Mouse (Mus musculus) embryonic fibroblast, embryonic 13.5 days (primary cell): Measurements from ENCODE around the gene Slc3a1.

ENCODE experiments used
- CTCF ChIP-seq: IDR thresholded peaks from 2 replicates; pipeline ENCODE4 v1.5.1; 2011; ENCODE audit warnings: mild to moderate bottlenecking, control low read depth, low read length, moderate library complexity, borderline replicate concordance; ENCODE audit not compliant: insufficient read depth
- POLR2A ChIP-seq: IDR thresholded peaks from 2 replicates; pipeline ENCODE4 v1.6.1; 2011; ENCODE audit warnings: low read depth, mild to moderate bottlenecking, control low read depth, low read length, moderate library complexity

GRCm38 (mm10) chr17:85110640-85111039 is 82.5 kb downstream of the Slc3a1 start:
- TF ChIP-seq CTCF (no peak), POLR2A (no peak)
